Mouse (Mus musculus): ENCODE measurements around the gene Ccdc124.
"Not testable (repeated sequence)": the region's sequence is repeated elsewhere in the genome, so short reads cannot be mapped to it uniquely, and the experiment has no call there.

Gene Ccdc124

GRCm38 (mm10) chr8:70895571-70896259, 22.0 kb upstream of the Ccdc124 start:
- not testable (repeated sequence) for DNase-seq (ENCODE audit: low read depth)

DNA sequence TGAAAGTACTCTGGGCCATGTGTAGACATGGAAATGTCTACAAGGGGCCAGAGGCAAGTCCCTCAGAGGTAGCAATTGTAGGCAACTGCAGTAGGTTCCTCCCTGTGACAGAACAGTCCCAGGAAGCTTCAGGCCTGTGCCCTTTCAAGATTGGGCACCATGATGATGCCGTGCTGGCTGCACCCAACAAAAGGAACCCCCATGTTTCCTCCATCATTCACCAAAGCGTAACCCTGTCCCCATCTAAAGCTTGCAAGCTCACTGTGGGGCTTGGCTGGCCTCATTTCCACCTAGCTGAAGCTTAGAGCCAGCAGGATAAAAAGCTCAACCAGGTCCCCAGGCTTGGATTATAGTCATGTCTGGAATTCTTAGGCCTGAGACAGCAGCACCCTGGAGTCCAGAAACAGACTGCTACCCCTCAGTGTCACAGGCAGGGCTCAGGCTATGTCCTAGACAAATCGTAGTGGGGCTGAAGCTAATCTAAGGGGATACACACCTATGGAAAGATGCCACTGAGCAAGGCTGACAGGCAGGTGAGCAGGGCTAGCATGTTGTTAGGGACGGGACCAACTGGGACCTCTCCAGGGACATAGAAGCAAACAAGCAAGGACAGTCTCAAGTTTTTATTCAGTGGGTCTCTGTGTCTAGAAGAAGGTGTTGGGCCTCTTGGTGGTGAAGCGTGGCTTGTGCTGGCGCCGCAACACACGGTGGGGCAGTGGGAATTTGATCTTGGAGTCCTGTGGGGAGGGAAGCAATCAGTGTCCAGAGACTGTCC, 21.2 kb upstream of the Ccdc124 start:
- peak; percentile 41 for DNase-seq (ENCODE audit: low read depth)

GRCm38 (mm10) chr8:70894385-70894720, 20.6 kb upstream of the Ccdc124 start:
- DNase-seq (ENCODE audit: low read depth), result peak; percentile 46

GRCm38 (mm10) chr8:70893656-70894384, 20.1 kb upstream of the Ccdc124 start:
- DNase-seq (ENCODE audit: low read depth), result peak; percentile 87

- no peak for DNase-seq (ENCODE audit: low read depth)
Observed at GRCm38 (mm10) chr8:70892896-70893655, 19.3 kb upstream of the Ccdc124 start.

GRCm38 (mm10) chr8:70892022-70892895, 18.5 kb upstream of the Ccdc124 start, which contains the start of gene Slc5a5:
TSS of gene Slc5a5 (minus strand) at chr8:70892757.
- DNase-seq (ENCODE audit: low read depth), result peak; percentile 45

- peak; percentile 57 for DNase-seq (ENCODE audit: low read depth)
Observed at GRCm38 (mm10) chr8:70891356-70891755, 17.6 kb upstream of the Ccdc124 start.

GRCm38 (mm10) chr8:70890656-70891055, 16.9 kb upstream of the Ccdc124 start:
- DNase-seq (ENCODE audit: low read depth), result peak; percentile 13

DNA sequence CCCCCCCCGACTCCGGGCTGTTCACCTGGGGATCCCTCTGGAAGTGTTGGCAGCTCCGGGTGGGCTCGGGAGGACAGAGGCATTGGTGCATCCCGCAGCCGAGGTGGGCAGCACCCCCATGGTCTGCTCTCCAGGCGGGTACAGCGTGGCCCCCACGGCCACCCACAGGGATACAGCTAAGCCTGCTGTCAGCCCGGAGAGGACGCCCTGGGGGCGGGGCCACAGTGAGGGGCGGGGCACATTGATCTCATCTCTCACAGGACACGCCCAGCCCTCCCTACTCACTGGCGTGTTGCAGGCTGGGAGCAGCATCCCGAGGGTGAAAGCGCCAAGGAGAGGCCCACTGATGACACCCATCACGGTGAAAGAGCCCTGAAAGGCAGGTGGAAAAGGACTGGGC, 13.9 kb upstream of the Ccdc124 start:
- DNase-seq (ENCODE audit: low read depth), result peak; percentile 52

DNA sequence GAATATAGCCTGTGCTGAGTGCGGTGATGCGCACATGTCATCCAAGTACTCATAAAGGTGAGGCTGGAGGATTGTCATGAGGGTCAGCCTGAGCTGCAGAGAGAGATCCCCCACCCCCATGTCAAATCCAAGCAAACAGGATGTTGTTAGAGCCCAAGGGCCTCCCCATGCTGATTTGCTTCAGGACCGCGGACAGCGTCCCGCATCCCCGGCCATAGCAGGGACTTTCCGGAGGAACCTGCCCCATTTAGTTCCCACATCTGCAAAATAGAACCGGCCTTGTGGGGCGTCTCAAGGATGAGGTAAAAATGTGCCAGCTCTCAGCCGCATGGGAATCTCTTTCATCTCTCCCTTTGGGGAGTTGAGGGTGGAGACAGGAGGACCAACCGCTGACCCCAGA, 11.9 kb upstream of the Ccdc124 start:
- DNase-seq (ENCODE audit: low read depth), result peak; percentile 44

GRCm38 (mm10) chr8:70884683-70885082, 10.9 kb upstream of the Ccdc124 start:
- no peak for DNase-seq (ENCODE audit: low read depth)

DNA sequence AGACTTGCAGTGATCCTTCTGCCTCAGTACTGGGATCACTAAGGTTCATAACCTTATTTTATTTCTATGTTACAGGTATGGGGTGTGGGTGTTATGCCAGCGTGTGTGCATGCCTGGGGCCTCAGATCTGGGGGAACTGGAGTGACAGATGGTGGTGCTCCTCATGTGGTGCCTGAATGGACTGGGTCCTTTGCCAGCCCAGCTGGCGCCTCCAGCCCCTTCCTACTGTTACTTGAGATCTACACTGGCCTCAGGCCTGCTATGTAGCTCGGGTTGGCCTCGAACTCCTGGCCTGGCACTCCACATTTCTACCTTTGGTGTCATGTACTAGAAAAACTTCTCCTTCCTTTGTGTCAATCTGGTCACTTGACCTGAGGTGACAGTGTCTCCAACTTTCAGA, 10.5 kb upstream of the Ccdc124 start:
- DNase-seq (ENCODE audit: low read depth), result no peak

DNA sequence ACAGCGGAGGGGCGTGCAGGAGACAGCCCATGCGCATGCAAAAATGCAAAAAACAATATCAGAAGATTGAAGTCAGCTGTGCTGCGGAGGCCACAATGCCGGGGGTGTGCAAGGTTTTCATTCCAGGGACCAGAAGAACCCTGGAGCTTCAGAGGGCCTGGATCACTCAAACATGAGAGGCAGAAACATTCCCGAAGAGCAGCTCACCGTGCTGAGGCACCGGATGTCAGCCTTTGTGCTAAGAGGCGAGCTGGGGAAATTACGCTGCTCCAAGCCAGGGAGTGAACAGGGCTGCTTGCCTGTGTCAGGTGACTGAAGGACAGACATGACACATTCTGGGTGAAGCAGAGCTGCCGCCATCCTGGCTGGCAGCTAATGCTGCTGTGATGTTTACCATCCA, 6.8 kb upstream of the Ccdc124 start:
- DNase-seq (ENCODE audit: low read depth), result no peak

DNA sequence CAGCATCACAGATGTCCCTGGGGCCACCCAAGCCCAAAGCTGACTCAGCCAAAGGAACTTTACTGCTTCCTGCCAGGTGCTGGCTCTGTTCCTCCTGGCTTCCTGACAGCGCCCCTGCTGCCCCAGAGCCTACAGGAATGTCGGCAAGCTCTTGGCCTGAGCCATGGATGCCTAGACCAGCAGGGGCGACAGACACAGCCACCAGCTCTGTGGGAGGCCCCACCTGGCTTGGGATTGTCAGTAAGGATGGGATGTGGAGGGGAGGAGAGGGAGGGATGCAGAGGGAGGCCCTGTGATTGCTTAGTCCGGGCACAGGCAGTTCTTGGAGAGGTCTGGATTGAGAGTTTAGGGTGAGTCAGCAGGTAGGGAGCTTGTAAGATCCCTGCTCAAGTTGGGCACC, 6.4 kb upstream of the Ccdc124 start:
- DNase-seq (ENCODE audit: low read depth), result no peak

GRCm38 (mm10) chr8:70879500-70879899, 5.8 kb upstream of the Ccdc124 start:
- DNase-seq (ENCODE audit: low read depth), result no peak

- DNase-seq (ENCODE audit: low read depth), result no peak
Observed at GRCm38 (mm10) chr8:70878178-70878577, 4.4 kb upstream of the Ccdc124 start.

DNA sequence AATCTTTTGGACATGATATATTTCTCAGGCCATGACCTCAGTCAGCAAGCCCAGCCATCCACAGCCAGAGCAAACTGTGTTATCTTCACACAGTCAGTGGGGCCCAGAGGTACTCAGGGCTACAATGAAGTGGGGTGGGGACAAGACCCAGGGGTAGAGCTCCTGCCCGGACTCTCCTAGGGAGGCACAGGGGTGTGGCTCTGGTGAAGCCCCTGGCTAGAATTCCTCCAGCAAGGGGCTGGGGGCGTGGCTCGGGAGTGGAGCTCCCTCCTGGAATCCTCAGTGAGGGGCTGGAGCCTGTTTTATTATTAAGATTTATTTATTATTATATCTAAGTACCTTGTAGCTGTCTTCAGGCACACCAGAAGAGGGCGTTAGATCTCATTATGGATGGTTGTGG, 2.6 kb upstream of the Ccdc124 start:
- no peak for DNase-seq (ENCODE audit: low read depth)

DNA sequence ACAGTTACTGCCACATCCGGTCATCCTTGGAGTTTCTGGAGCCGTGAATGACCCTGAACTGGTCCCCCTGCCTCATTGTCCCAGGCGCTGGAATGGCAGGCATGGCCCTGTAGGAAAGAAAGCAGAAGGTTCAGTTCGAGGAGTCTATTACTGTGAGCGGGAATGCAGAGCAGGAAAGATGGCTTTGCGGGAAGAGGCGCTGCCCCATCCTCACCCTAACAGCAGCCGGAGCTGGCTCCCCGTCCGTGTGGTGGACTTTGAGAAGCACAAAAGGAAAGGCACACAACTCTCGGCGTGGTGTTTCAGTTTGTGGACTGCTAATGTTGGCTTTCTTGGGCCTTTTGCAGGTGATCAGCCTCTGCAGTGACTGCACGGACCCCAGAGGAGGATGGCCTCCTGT, 706 bp upstream of the Ccdc124 start:
- DNase-seq (ENCODE audit: low read depth), result no peak

DNA sequence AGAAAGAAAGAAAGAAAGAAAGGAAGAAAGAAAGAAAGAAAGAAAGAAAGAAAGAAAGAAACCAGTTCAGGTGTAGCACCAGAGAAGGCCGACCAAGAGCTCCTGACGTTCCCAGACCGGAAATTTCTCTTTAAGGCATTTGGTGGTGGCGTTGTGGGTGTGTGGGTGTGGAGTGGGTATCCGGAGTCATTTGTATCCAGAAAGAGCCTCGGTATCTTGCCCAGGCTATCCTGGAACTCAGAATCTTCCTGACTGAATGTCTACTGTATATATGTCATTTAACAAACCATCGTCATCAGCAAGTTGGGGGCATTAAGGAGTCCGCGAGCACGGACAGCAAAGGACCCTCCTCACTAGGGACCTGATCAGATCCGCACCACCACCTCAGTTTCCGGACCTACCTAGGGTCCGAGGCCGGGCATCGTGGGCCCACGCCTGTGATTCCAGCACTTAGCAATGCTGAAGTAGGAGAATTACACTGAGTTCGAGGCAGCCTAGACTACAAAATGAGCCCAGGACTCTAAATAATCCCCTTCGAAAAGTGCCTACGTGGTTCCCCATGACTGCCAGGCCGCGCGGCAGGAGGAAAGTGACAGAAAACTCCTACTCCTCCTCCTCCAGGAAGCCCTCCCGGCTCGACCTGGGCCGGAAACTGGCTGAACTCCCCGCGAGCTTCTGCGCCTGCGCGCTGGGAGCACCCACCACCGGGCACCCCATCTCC, 932 bp downstream of the Ccdc124 start:
- peak; percentile 47 for DNase-seq (ENCODE audit: low read depth)

GRCm38 (mm10) chr8:70871195-70871807, 2.4 kb downstream of the Ccdc124 start:
- DNase-seq (ENCODE audit: low read depth), result no peak
